Mouse (Mus musculus) intestine, embryonic 14.5 days (tissue): Measurements from ENCODE around the gene Fam241a. TPM values are rescaled to one million over a fixed set of nuclear protein-coding genes. Genes with fewer than 3 reads are reported as not detected.

Experiments used
- ATAC-seq: fragments of 200-750 bp; cut with Nextera tagmentation; replicated peaks from 2 replicates; pipeline ENCODE4 v1.8.0; 2017; ENCODE audit warnings: low read depth, moderate number of reproducible peaks, moderate TSS enrichment, moderate library complexity; ENCODE audit not compliant: low FRiP score, low TSS enrichment
- DNase-seq: peaks from one replicate; pipeline ENCODE4 v3.0.0-alpha.2; 2018; ENCODE audit warnings: low spot score
- H3K27ac ChIP-seq: fragments of 300-500 bp; sonication (generic); 2 replicates; pipeline ENCODE4 v1.5.1; 2014; ENCODE audit warnings: low read depth, mild to moderate bottlenecking, control low read depth
- H3K27me3 ChIP-seq: fragments of 300-500 bp; sonication (generic); replicated peaks from 2 replicates; pipeline ENCODE4 v1.6.1; 2014; ENCODE audit warnings: low read length, control low read depth; ENCODE audit not compliant: control insufficient read depth, insufficient read depth
- H3K36me3 ChIP-seq: fragments of 300-500 bp; sonication (generic); 2 replicates; pipeline ENCODE4 v1.6.1; 2014; ENCODE audit warnings: low read length, control low read depth; ENCODE audit not compliant: control insufficient read depth, insufficient read depth
- H3K4me1 ChIP-seq: fragments of 300-500 bp; sonication (generic); replicated peaks from 2 replicates; pipeline ENCODE4 v1.6.1; 2014; ENCODE audit warnings: low read length, control low read depth, mixed read lengths; ENCODE audit not compliant: control insufficient read depth, insufficient read depth
- H3K4me2 ChIP-seq: fragments of 300-500 bp; sonication (generic); 2 replicates; pipeline ENCODE4 v1.6.1; 2014; ENCODE audit warnings: low read length
- H3K4me3 ChIP-seq: fragments of 300-500 bp; sonication (generic); 2 replicates; pipeline ENCODE4 v1.5.1; 2014; ENCODE audit warnings: low read depth, low read length, control low read depth, mixed read lengths
- H3K9ac ChIP-seq: fragments of 300-500 bp; sonication (generic); 2 replicates; pipeline ENCODE4 v1.6.1; 2014; ENCODE audit warnings: mild to moderate bottlenecking, low read length
- H3K9me3 ChIP-seq: fragments of 300-500 bp; sonication (generic); 2 replicates; pipeline ENCODE4 v1.6.1; 2016; ENCODE audit warnings: low read length, control low read depth; ENCODE audit not compliant: control insufficient read depth
- WGBS: fragments of 180-500 bp; shearing (Covaris S2); extraction: QIAGEN DNeasy Blood & Tissue Kit; methylation state at CpG from one replicate; pipeline ENCODE4 v1.1.7; 2014; 5-methylcytosine and 5-hydroxymethylcytosine counted together
- polyA plus RNA-seq: library from polyadenylated mRNA; unstranded; fragments of >200 nt; fragmentation: Nextera tagmentation; extraction: Ambion mirVana; gene quantifications from 2 replicates; pipeline ENCODE4 v1.2.1, GENCODE M21; 2014

Fam241a gene
- polyA plus RNA-seq, 1 experiment from 2014 or later, result 10.5 TPM

- no peaks in the 10 kb centered on the region for H3K27me3 ChIP-seq
- H3K27ac ChIP-seq, result no peak overlapping the region
- H3K4me1 ChIP-seq, result no peaks in the 10 kb centered on the region
- no peak for DNase-seq
- no peaks in the 10 kb centered on the region for H3K36me3 ChIP-seq
- 75% methylated on average over 5 of the region's 5 CpGs for WGBS
- no peaks in the 10 kb centered on the region for H3K9me3 ChIP-seq
- no peak overlapping the region for H3K4me3 ChIP-seq
- H3K4me2 ChIP-seq, result no peak overlapping the region
- H3K9ac ChIP-seq, result no peak overlapping the region
- ATAC-seq, result no peak
These were observed 46.2 kb downstream of the Fam241a start for GRCm38 (mm10) chr3:127849922-127850321.

GRCm38 (mm10) chr3:127848088-127848808, 47.9 kb downstream of the Fam241a start:
- H3K36me3 ChIP-seq, result no peaks in the 10 kb centered on the region
- H3K27me3 ChIP-seq, result no peaks in the 10 kb centered on the region
- no peaks in the 10 kb centered on the region for H3K4me1 ChIP-seq
- no peak overlapping the region for H3K4me3 ChIP-seq
- no peak for ATAC-seq
- H3K9me3 ChIP-seq, result no peaks in the 10 kb centered on the region
- no peak overlapping the region for H3K9ac ChIP-seq
- no peak overlapping the region for H3K4me2 ChIP-seq
- peak; percentile 39 for DNase-seq
- WGBS, result 81% methylated on average over 11 of the region's 11 CpGs
- no peak overlapping the region for H3K27ac ChIP-seq

GRCm38 (mm10) chr3:127843941-127844327, 52.2 kb downstream of the Fam241a start:
- Histone ChIP-seq H3K9me3 (no peaks in the 10 kb centered on the region), H3K27ac (no peak overlapping the region), H3K4me1 (no peaks in the 10 kb centered on the region), H3K4me3 (no peak overlapping the region), H3K4me2 (no peak overlapping the region), H3K36me3 (no peaks in the 10 kb centered on the region), H3K9ac (no peak overlapping the region), H3K27me3 (no peaks in the 10 kb centered on the region)
- ATAC-seq, result no peak
- WGBS, result 76% methylated on average over 5 of the region's 5 CpGs
- DNase-seq, result no peak

GRCm38 (mm10) chr3:127843324-127843940, 52.7 kb downstream of the Fam241a start:
- DNase-seq, result no peak
- H3K9me3 ChIP-seq, result no peaks in the 10 kb centered on the region
- H3K4me1 ChIP-seq, result no peaks in the 10 kb centered on the region
- ATAC-seq, result no peak
- no peak overlapping the region for H3K4me3 ChIP-seq
- no peaks in the 10 kb centered on the region for H3K27me3 ChIP-seq
- no peak overlapping the region for H3K27ac ChIP-seq
- no peaks in the 10 kb centered on the region for H3K36me3 ChIP-seq
- no peak overlapping the region for H3K9ac ChIP-seq
- H3K4me2 ChIP-seq, result no peak overlapping the region
- 62% methylated on average over 2 of the region's 2 CpGs for WGBS

- Histone ChIP-seq H3K9ac (no peak overlapping the region), H3K4me3 (no peak overlapping the region), H3K36me3 (no peaks in the 10 kb centered on the region), H3K4me1 (0 out of 2 replicates have a peak, but pooled peaks cover 6% of the 10 kb centered on the region), H3K27me3 (no peaks in the 10 kb centered on the region), H3K27ac (no peak overlapping the region), H3K4me2 (no peak overlapping the region), H3K9me3 (no peaks in the 10 kb centered on the region)
- WGBS, result 80% methylated on average over 8 of the region's 8 CpGs
- DNase-seq, result no peak
- ATAC-seq, result no peak
These were observed 54.2 kb downstream of the Fam241a start for GRCm38 (mm10) chr3:127841926-127842325.

- Histone ChIP-seq H3K9ac (peak overlapping the region; percentile 51), H3K4me1 (peaks cover 20% of the 10 kb centered on the region), H3K9me3 (no peaks in the 10 kb centered on the region), H3K27me3 (no peaks in the 10 kb centered on the region), H3K4me2 (peak overlapping the region; percentile 54), H3K36me3 (no peaks in the 10 kb centered on the region), H3K4me3 (peak overlapping the region; percentile 60), H3K27ac (peak overlapping the region; percentile 77)
- DNase-seq (no peak), ATAC-seq (peak; percentile 1; the same call in 1 of the 2 replicates)
- WGBS, result 25% methylated on average over 8 of the region's 8 CpGs
These were observed 58.0 kb downstream of the Fam241a start for GRCm38 (mm10) chr3:127837972-127838644.

GRCm38 (mm10) chr3:127837154-127837865, 58.8 kb downstream of the Fam241a start, which contains the start of gene Ap1ar:
Gene Ap1ar, minus strand, starts transcription at chr3:127837523.
- under 1% methylated on average over 75 of the region's 89 CpGs for WGBS
- peak within 1 kb of the TSS; percentile 77 for H3K4me2 ChIP-seq
- no peaks in the 10 kb centered on the region for H3K9me3 ChIP-seq
- DNase-seq, result peak; percentile 95
- no peaks in the 10 kb centered on the region for H3K27me3 ChIP-seq
- peak; percentile 96 for ATAC-seq
- peak within 1 kb of the TSS; percentile 51 for H3K9ac ChIP-seq
- peak within 1 kb of the TSS; percentile 77 for H3K27ac ChIP-seq
- H3K36me3 ChIP-seq, result no peaks in the 10 kb centered on the region
- H3K4me3 ChIP-seq, result peak within 1 kb of the TSS; percentile 60
- peaks cover 20% of the 10 kb centered on the region for H3K4me1 ChIP-seq

GRCm38 (mm10) chr3:127836798-127837153, 59.3 kb downstream of the Fam241a start:
- H3K27me3 ChIP-seq, result no peaks in the 10 kb centered on the region
- H3K9ac ChIP-seq, result peak overlapping the region; percentile 51
- H3K4me2 ChIP-seq, result peak overlapping the region; percentile 77
- WGBS, result 0% methylated on average over 5 of the region's 17 CpGs
- ATAC-seq, result peak; percentile 61
- DNase-seq, result no peak
- peaks cover 20% of the 10 kb centered on the region for H3K4me1 ChIP-seq
- peak overlapping the region; percentile 70 for H3K27ac ChIP-seq
- peak overlapping the region; percentile 60 for H3K4me3 ChIP-seq
- no peaks in the 10 kb centered on the region for H3K36me3 ChIP-seq
- H3K9me3 ChIP-seq, result no peaks in the 10 kb centered on the region
